Mouse (Mus musculus) CH12.LX (cell line): ENCODE measurements around the gene Dnaja3. TPM values are rescaled to one million over a fixed set of nuclear protein-coding genes. Genes with fewer than 3 reads are reported as not detected.
A peak's percentile ranks its signal among the peaks of the same experiment; 100 is the strongest.

ENCODE experiments used
- DNase-seq: peaks from one replicate; pipeline ENCODE4 v3.0.0-alpha.2; 2013; ENCODE audit errors: extremely low read depth
- H3K27ac ChIP-seq: 2 replicates; pipeline ENCODE4 v1.5.1; 2012; ENCODE audit warnings: low read depth, mild to moderate bottlenecking, control low read depth, moderate library complexity; ENCODE audit not compliant: insufficient read depth
- H3K27me3 ChIP-seq: replicated peaks from 2 replicates; pipeline ENCODE3; 2012; ENCODE audit warnings: inconsistent platforms
- H3K36me3 ChIP-seq, 2 experiments: replicated peaks in 1 of 2; 2 replicates each; pipeline versions ENCODE3 to v1.6.1; 2012; ENCODE audit warnings: inconsistent platforms in 1 of 2, low read length in 1 of 2, mild to moderate bottlenecking in 1 of 2, mixed read lengths in 1 of 2, moderate library complexity in 1 of 2; ENCODE audit not compliant: control insufficient read depth in 1 of 2, insufficient read depth in 1 of 2
- H3K4me1 ChIP-seq, 2 experiments: 2 replicates each; pipeline ENCODE4 v1.6.1; 2012; ENCODE audit warnings: inconsistent platforms in 1 of 2, moderate library complexity in 1 of 2; ENCODE audit not compliant: insufficient read depth in 2 of 2, control insufficient read depth in 1 of 2
- H3K4me2 ChIP-seq: 2 replicates; pipeline ENCODE4 v1.6.1; 2012; ENCODE audit warnings: low read depth, mild to moderate bottlenecking, control low read depth; ENCODE audit not compliant: poor library complexity, insufficient read depth, severe bottlenecking
- H3K4me3 ChIP-seq, 3 experiments: fragments of 150-350 bp in 1 of 3; sonication (generic) in 1 of 3; replicated peaks in 1 of 3; 2 replicates each; pipeline versions ENCODE3 to v1.5.1; 2011 to 2012; ENCODE audit warnings: low read depth in 2 of 3, low read length in 2 of 3, mild to moderate bottlenecking in 2 of 3, moderate library complexity in 2 of 3, control low read depth in 1 of 3, improper control_type of control experiment in 1 of 3, inconsistent platforms in 1 of 3, mixed read lengths in 1 of 3; ENCODE audit not compliant: poor library complexity in 1 of 3
- H3K79me2 ChIP-seq: replicated peaks from 2 replicates; pipeline ENCODE4 v1.6.1; 2012; ENCODE audit warnings: mild to moderate bottlenecking, moderate library complexity; ENCODE audit not compliant: control insufficient read depth, poor library complexity, insufficient read depth, severe bottlenecking; ENCODE audit errors: extremely low read depth
- H3K9ac ChIP-seq: 2 replicates; pipeline ENCODE4 v1.6.1; 2012; ENCODE audit warnings: low read depth, mild to moderate bottlenecking, control low read depth, moderate library complexity; ENCODE audit not compliant: insufficient read depth
- H3K9me3 ChIP-seq: replicated peaks from 2 replicates; pipeline ENCODE3; 2012; ENCODE audit warnings: low read length, inconsistent platforms, mixed read lengths
- BHLHE40 ChIP-seq: IDR thresholded peaks from 2 replicates; pipeline ENCODE4 v1.6.1; 2011; ENCODE audit warnings: mild to moderate bottlenecking, low read depth, low read length, improper control_type of control experiment
- CHD1 ChIP-seq: IDR thresholded peaks from 2 replicates; pipeline ENCODE4 v1.6.1; 2012; ENCODE audit warnings: low read depth, low read length, improper control_type of control experiment, inconsistent platforms
- CTCF ChIP-seq, 2 experiments: IDR thresholded peaks in 1 of 2; conservative IDR thresholded peaks in 1 of 2; 2 replicates each; pipeline ENCODE4 v1.5.1; 2011 to 2012; ENCODE audit warnings: low read depth in 2 of 2, low read length in 2 of 2, improper control_type of control experiment in 1 of 2, inconsistent platforms in 1 of 2, mild to moderate bottlenecking in 1 of 2, moderate library complexity in 1 of 2
- EP300 ChIP-seq: IDR thresholded peaks from 2 replicates; pipeline ENCODE4 v1.6.1; 2011; ENCODE audit warnings: low read length, improper control_type of control experiment
- ETS1 ChIP-seq: conservative IDR thresholded peaks from 2 replicates; pipeline ENCODE4 v1.6.1; 2012; ENCODE audit warnings: low read depth, mild to moderate bottlenecking, inconsistent platforms, low read length, improper control_type of control experiment, moderate library complexity
- GABPA ChIP-seq: IDR thresholded peaks from 2 replicates; pipeline ENCODE4 v1.6.1; 2012; ENCODE audit warnings: low read depth, low read length, improper control_type of control experiment, inconsistent platforms; ENCODE audit not compliant: insufficient replicate concordance
- HCFC1 ChIP-seq: IDR thresholded peaks from 2 replicates; pipeline ENCODE4 v1.6.1; 2012; ENCODE audit warnings: low read depth, mild to moderate bottlenecking, inconsistent platforms, low read length, improper control_type of control experiment
- IRF4 ChIP-seq: IDR thresholded peaks from 2 replicates; pipeline ENCODE4 v1.6.1; 2014; ENCODE audit warnings: low read depth, mild to moderate bottlenecking, inconsistent platforms, low read length, improper control_type of control experiment
- JUND ChIP-seq: conservative IDR thresholded peaks from 2 replicates; pipeline ENCODE4 v1.6.1; 2011; ENCODE audit warnings: low read depth, low read length, improper control_type of control experiment
- KAT2A ChIP-seq: IDR thresholded peaks from 2 replicates; pipeline ENCODE4 v1.6.1; 2012; ENCODE audit warnings: low read length, improper control_type of control experiment, inconsistent platforms; ENCODE audit not compliant: insufficient replicate concordance
- MAFK ChIP-seq: IDR thresholded peaks from 2 replicates; pipeline ENCODE4 v1.6.1; 2011; ENCODE audit warnings: low read length, improper control_type of control experiment; ENCODE audit not compliant: insufficient replicate concordance
- MEF2A ChIP-seq: IDR thresholded peaks from 2 replicates; pipeline ENCODE4 v1.6.1; 2014; ENCODE audit warnings: low read depth, mild to moderate bottlenecking, inconsistent platforms, low read length, improper control_type of control experiment, borderline replicate concordance
- NELFE ChIP-seq: IDR thresholded peaks from 2 replicates; pipeline ENCODE4 v1.6.1; 2011; ENCODE audit warnings: low read depth, low read length, improper control_type of control experiment
- POLR2A ChIP-seq: IDR thresholded peaks from 2 replicates; pipeline ENCODE4 v1.6.1; 2011; ENCODE audit warnings: low read depth, mild to moderate bottlenecking, improper control_type of control experiment, low read length
- POLR2AphosphoS2 ChIP-seq: IDR thresholded peaks from 2 replicates; pipeline ENCODE4 v1.6.1; 2011; ENCODE audit warnings: low read depth, low read length, improper control_type of control experiment
- RAD21 ChIP-seq: IDR thresholded peaks from 2 replicates; pipeline ENCODE4 v1.6.1; 2011; ENCODE audit warnings: low read depth, mild to moderate bottlenecking, low read length, improper control_type of control experiment, moderate library complexity
- RCOR1 ChIP-seq: conservative IDR thresholded peaks from 2 replicates; pipeline ENCODE4 v1.6.1; 2012; ENCODE audit warnings: low read depth, mild to moderate bottlenecking, inconsistent platforms, low read length, improper control_type of control experiment
- SIN3A ChIP-seq: IDR thresholded peaks from 2 replicates; pipeline ENCODE4 v1.6.1; 2012; ENCODE audit warnings: low read length, improper control_type of control experiment, inconsistent platforms
- SMC3 ChIP-seq: IDR thresholded peaks from 2 replicates; pipeline ENCODE4 v1.6.1; 2011; ENCODE audit warnings: low read depth, low read length, improper control_type of control experiment
- USF1 ChIP-seq: IDR thresholded peaks from 2 replicates; pipeline ENCODE4 v1.6.1; 2014; ENCODE audit warnings: low read depth, mild to moderate bottlenecking, inconsistent platforms, low read length, improper control_type of control experiment
- USF2 ChIP-seq: conservative IDR thresholded peaks from 2 replicates; pipeline ENCODE4 v1.6.1; 2011; ENCODE audit warnings: low read depth, low read length, improper control_type of control experiment
- ZKSCAN1 ChIP-seq: IDR thresholded peaks from 2 replicates; pipeline ENCODE4 v1.6.1; 2012; ENCODE audit warnings: low read depth, inconsistent platforms, low read length, improper control_type of control experiment, borderline replicate concordance
- ZMIZ1 ChIP-seq: IDR thresholded peaks from 2 replicates; pipeline ENCODE4 v1.6.1; 2012; ENCODE audit warnings: low read depth, mild to moderate bottlenecking, inconsistent platforms, low read length, improper control_type of control experiment
- dilution Hi-C: fragments of 300-500 bp; cut with MboI; formaldehyde crosslinking; loops from 2 replicates; pipeline ENCODE4 v1.14.3; 2020; ENCODE audit warnings: low sequenced_read_pairs; ENCODE audit not compliant: extremely low pct_unique_long_range_greater_than_20kb, extremely low pct_ligation_motif_present
- in situ Hi-C: fragments of 300-500 bp; cut with MboI; formaldehyde crosslinking; loops from 3 replicates; pipeline ENCODE4 v1.14.3; 2019; ENCODE audit warnings: low sequenced_read_pairs, low pct_ligation_motif_present, low pct_unique_long_range_greater_than_20kb, mixed read lengths
- polyA plus RNA-seq: library from polyadenylated mRNA; unstranded; fragments of >175 nt; gene quantifications from 2 replicates; pipeline ENCODE4 v1.2.1, GENCODE M21; 2012; ENCODE audit warnings: low read depth; ENCODE audit not compliant: insufficient read length
- total RNA-seq, 2 experiments: library from RNA; depleted of rRNA; stranded (reverse); fragments of 300-350 nt in 1 of 2; fragments of >200 nt in 1 of 2; gene quantifications; 2 replicates each; pipeline ENCODE4 v1.2.3; 2012 to 2014

Dnaja3 gene
- total and polyA plus RNA-seq, 3 experiments = 56.6 to 85.3 (median 80.4) TPM

DNA sequence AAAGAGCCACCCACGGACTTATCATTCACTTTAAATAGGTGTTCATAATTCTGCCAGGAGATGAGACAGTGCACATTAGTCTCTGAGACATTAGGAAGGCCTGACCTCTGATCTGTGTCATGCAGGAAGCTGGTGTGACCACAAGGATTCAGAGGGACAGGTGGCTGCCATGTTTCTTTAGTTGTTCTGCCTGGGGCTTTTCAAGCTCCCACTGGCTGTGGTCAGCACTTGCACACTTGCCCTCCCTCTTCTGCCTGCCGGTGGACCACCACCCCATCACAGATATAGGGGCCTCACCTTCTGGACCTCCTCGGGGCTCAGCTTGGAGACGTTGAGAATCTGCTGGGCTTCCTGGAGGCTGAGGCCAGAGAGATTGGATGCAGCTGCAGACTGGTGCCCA, 23.0 kb upstream of the Dnaja3 start:
- Histone ChIP-seq H3K4me2 (no peak overlapping the region), H3K4me3 (no peak overlapping the region), H3K9ac (no peak overlapping the region), H3K27ac (no peak overlapping the region), H3K79me2 (peaks cover 22% of the 10 kb centered on the region), H3K9me3 (no peaks in the 10 kb centered on the region), H3K4me1 (peaks cover 0 to 10% of the 10 kb centered on the region in 2 experiments; a peak in 1 of 4 replicates), H3K27me3 (no peaks in the 10 kb centered on the region)
- DNase-seq = no peak
- dilution Hi-C loops = no loop called here
- in situ Hi-C loops = no loop called here
- TF ChIP-seq CTCF (conservative IDR thresholded peaks at IDR 0.05 in 1 of 2, IDR thresholded peaks at IDR 0.05 in 1 of 2; ENCODE audit: low read depth in 2 of 2, low read length in 2 of 2) = no peak
- TF ChIP-seq NELFE = no peak
- TF ChIP-seq POLR2A = no peak
- TF ChIP-seq JUND = no peak
- no peak for TF ChIP-seq HCFC1
- no peak for TF ChIP-seq USF1
- no peak for TF ChIP-seq USF2
- no peak for TF ChIP-seq IRF4
- no peak for TF ChIP-seq CHD1
- TF ChIP-seq RAD21 = no peak
- TF ChIP-seq ZMIZ1 = no peak
- no peak for TF ChIP-seq EP300
- no peak for TF ChIP-seq ZKSCAN1
- no peak for TF ChIP-seq SMC3
- TF ChIP-seq SIN3A = no peak
- no peak for TF ChIP-seq RCOR1
- TF ChIP-seq ETS1 = no peak
- no peak for TF ChIP-seq POLR2AphosphoS2
- TF ChIP-seq MEF2A = no peak
- TF ChIP-seq GABPA = no peak
- TF ChIP-seq, all 38 proteins: peak for 0
- peaks cover 47 to 90% of the 10 kb centered on the region in 2 experiments for H3K36me3 ChIP-seq

- Histone ChIP-seq H3K4me1 (peaks cover 13 to 51% of the 10 kb centered on the region in 2 experiments), H3K36me3 (peaks cover 26 to 70% of the 10 kb centered on the region in 2 experiments), H3K9me3 (no peaks in the 10 kb centered on the region), H3K9ac (peak overlapping the region; percentile 81), H3K4me2 (peak overlapping the region; percentile 75), H3K27ac (no peak overlapping the region), H3K27me3 (no peaks in the 10 kb centered on the region), H3K79me2 (peaks cover 36% of the 10 kb centered on the region), H3K4me3 (peak overlapping the region; percentile 73 to 98 (median 95))
- dilution Hi-C loops (no loop called here), in situ Hi-C loops (no loop called here)
- DNase-seq = no peak
- TF ChIP-seq CTCF (conservative IDR thresholded peaks at IDR 0.05 in 1 of 2, IDR thresholded peaks at IDR 0.05 in 1 of 2; ENCODE audit: low read depth in 2 of 2, low read length in 2 of 2) = no peak
- no peak for TF ChIP-seq IRF4
- TF ChIP-seq BHLHE40 = no peak
- no peak for TF ChIP-seq KAT2A
- TF ChIP-seq HCFC1 = no peak
- TF ChIP-seq MAFK = no peak
These were observed 15.7 kb upstream of the Dnaja3 start for GRCm38 (mm10) chr16:4624074-4624473.
